Mouse (Mus musculus) heart, embryonic 13.5 days (tissue): Measurements from ENCODE around the gene Dhx8. TPM values are rescaled to one million over a fixed set of nuclear protein-coding genes. Genes with fewer than 3 reads are reported as not detected.

Experiments
- polyA plus RNA-seq: library from polyadenylated mRNA; unstranded; fragments of >200 nt; fragmentation: Nextera tagmentation; extraction: Ambion mirVana; gene quantifications from 2 replicates; pipeline ENCODE4 v1.2.1, GENCODE M21; 2015

Gene Dhx8
- polyA plus RNA-seq, 1 experiment from 2014 or later: 18.8 TPM

Other genes starting within 250 kb of the Dhx8 start
- 5.5 and 7.0 TPM in 2 replicates for gene Brca1, start 181.0 kb upstream of the Dhx8 start, polyA plus RNA-seq
- gene Nbr1, start 180.8 kb upstream of the Dhx8 start, polyA plus RNA-seq: 54.9 and 55.3 TPM in 2 replicates
- 4.0 and 4.4 TPM in 2 replicates for gene Tmem106a, start 150.7 kb upstream of the Dhx8 start, polyA plus RNA-seq
- not detected in 2 replicates for gene Gm11634, start 133.7 kb upstream of the Dhx8 start, polyA plus RNA-seq
- gene Rdm1, start 105.7 kb upstream of the Dhx8 start, polyA plus RNA-seq: 31.8 and 37.0 TPM in 2 replicates
- gene Arl4d, start 67.4 kb upstream of the Dhx8 start, polyA plus RNA-seq: 8.7 and 9.1 TPM in 2 replicates
- gene Etv4, start 52.5 kb downstream of the Dhx8 start, polyA plus RNA-seq: 8.2 and 9.5 TPM in 2 replicates
- 15.6 and 19.4 TPM in 2 replicates for gene Meox1, start 161.5 kb downstream of the Dhx8 start, polyA plus RNA-seq
- gene Sost, start 234.1 kb downstream of the Dhx8 start, polyA plus RNA-seq: 0.87 and 1.8 TPM in 2 replicates